Mouse (Mus musculus) olfactory bulb, adult 2 months (tissue): ENCODE data around the gene Immt.

Source experiments
- CTCF ChIP-seq: fragments of 200-500 bp; IDR thresholded peaks from 2 replicates; pipeline ENCODE4 v1.5.1; 2012; ENCODE audit warnings: low read depth, mild to moderate bottlenecking, low read length, moderate library complexity; ENCODE audit not compliant: insufficient read depth
- POLR2A ChIP-seq: fragments of 200-500 bp; IDR thresholded peaks from 2 replicates; pipeline ENCODE4 v1.6.1; 2012; ENCODE audit warnings: mild to moderate bottlenecking, low read depth, low read length, moderate library complexity; ENCODE audit not compliant: insufficient read depth

- TF ChIP-seq CTCF (no peak), POLR2A (no peak)
These were observed 8.7 kb downstream of the Immt start for GRCm38 (mm10) chr6:71839815-71840214.
